Mouse (Mus musculus) thymus, adult 2 months (tissue): ENCODE measurements at regions not wholly inside any gene's neighbourhood (a gene's known extent, or its start where the extent isn't known, plus 50 kb on each side); places are given as distances from the start of the nearest gene placed in this dataset.

Experiments
- DNase-seq: peaks from one replicate; pipeline ENCODE4 v3.0.0; 2021
- H3K27ac ChIP-seq: fragments of 200-500 bp; 2 replicates; pipeline ENCODE4 v1.5.1; 2012; ENCODE audit warnings: low read length, control low read depth; ENCODE audit not compliant: control insufficient read depth, insufficient read depth
- H3K27me3 ChIP-seq: fragments of 200-500 bp; 2 replicates; pipeline ENCODE4 v1.6.1; 2012; ENCODE audit warnings: mild to moderate bottlenecking, low read length, moderate library complexity, mixed read lengths; ENCODE audit not compliant: control insufficient read depth, insufficient read depth
- H3K36me3 ChIP-seq: fragments of 200-500 bp; 2 replicates; pipeline ENCODE4 v1.6.1; 2012; ENCODE audit warnings: mild to moderate bottlenecking, low read length, moderate library complexity; ENCODE audit not compliant: control insufficient read depth, insufficient read depth
- H3K4me1 ChIP-seq: fragments of 200-500 bp; replicated peaks from 2 replicates; pipeline ENCODE4 v1.6.1; 2012; ENCODE audit warnings: low read length; ENCODE audit not compliant: control insufficient read depth, insufficient read depth
- H3K4me3 ChIP-seq: fragments of 200-500 bp; 2 replicates; pipeline ENCODE4 v1.5.1; 2012; ENCODE audit warnings: mild to moderate bottlenecking, low read length, control low read depth, moderate library complexity; ENCODE audit not compliant: control insufficient read depth, insufficient read depth
- CTCF ChIP-seq: fragments of 200-500 bp; IDR thresholded peaks from 2 replicates; pipeline ENCODE4 v1.5.1; 2012; ENCODE audit warnings: mild to moderate bottlenecking, control low read depth, low read length, moderate library complexity, borderline replicate concordance; ENCODE audit not compliant: control insufficient read depth, poor library complexity, insufficient read depth; ENCODE audit errors: extremely low read depth
- POLR2A ChIP-seq: fragments of 200-500 bp; IDR thresholded peaks from 2 replicates; pipeline ENCODE4 v1.6.1; 2012; ENCODE audit warnings: mild to moderate bottlenecking, low read length, control low read depth, moderate library complexity; ENCODE audit not compliant: control insufficient read depth, poor library complexity, insufficient read depth; ENCODE audit errors: extremely low read depth
- WGBS: fragments of 180-500 bp; shearing (Covaris S2); methylation state at CpG from one replicate; pipeline ENCODE4 v1.1.7; 2018; 5-methylcytosine and 5-hydroxymethylcytosine counted together

- no peak overlapping the region for H3K4me3 ChIP-seq
- H3K27ac ChIP-seq: no peak overlapping the region
- H3K4me1 ChIP-seq: no peaks in the 10 kb centered on the region
- H3K27me3 ChIP-seq: no peaks in the 10 kb centered on the region
- 90% methylated on average over 5 of the region's 5 CpGs for WGBS
- TF ChIP-seq CTCF (no peak), POLR2A (no peak)
- no peaks in the 10 kb centered on the region for H3K36me3 ChIP-seq
- DNase-seq: no peak
Observed at GRCm38 (mm10) chr4:152757191-152757590, 279.5 kb upstream of the Kcnab2 start.

GRCm38 (mm10) chr4:152756535-152756934 lies 278.9 kb upstream of the Kcnab2 start:
- Histone ChIP-seq H3K4me1 (no peaks in the 10 kb centered on the region), H3K4me3 (no peak overlapping the region), H3K27ac (no peak overlapping the region), H3K36me3 (no peaks in the 10 kb centered on the region), H3K27me3 (no peaks in the 10 kb centered on the region)
- WGBS: 93% methylated on average over 10 of the region's 10 CpGs
- TF ChIP-seq POLR2A (no peak), CTCF (no peak)
- DNase-seq: no peak

- no peak for TF ChIP-seq POLR2A
- no peak for TF ChIP-seq CTCF
- WGBS: 90% methylated on average over 8 of the region's 8 CpGs
Observed at GRCm38 (mm10) chr4:152755756-152756155, 278.1 kb upstream of the Kcnab2 start.

GRCm38 (mm10) chr4:152744366-152744765 lies 266.7 kb upstream of the Kcnab2 start:
- Histone ChIP-seq H3K4me1 (no peaks in the 10 kb centered on the region), H3K36me3 (no peaks in the 10 kb centered on the region), H3K27me3 (no peaks in the 10 kb centered on the region), H3K27ac (no peak overlapping the region), H3K4me3 (no peak overlapping the region)
- 78% methylated on average over 11 of the region's 11 CpGs for WGBS
- DNase-seq: no peak
- TF ChIP-seq POLR2A (no peak), CTCF (no peak)

More at GRCm38 (mm10) chr4:152755756-152756155, 278.1 kb upstream of the Kcnab2 start:
- no peaks in the 10 kb centered on the region for H3K4me1 ChIP-seq
- no peaks in the 10 kb centered on the region for H3K27me3 ChIP-seq
- DNase-seq: no peak
- no peak overlapping the region for H3K27ac ChIP-seq
- no peaks in the 10 kb centered on the region for H3K36me3 ChIP-seq
- H3K4me3 ChIP-seq: no peak overlapping the region

GRCm38 (mm10) chr4:152733017-152733416 lies 255.3 kb upstream of the Kcnab2 start:
- no peak for DNase-seq
- no peaks in the 10 kb centered on the region for H3K4me1 ChIP-seq
- TF ChIP-seq CTCF (no peak), POLR2A (no peak)
- no peak overlapping the region for H3K4me3 ChIP-seq
- H3K27ac ChIP-seq: no peak overlapping the region
- H3K27me3 ChIP-seq: no peaks in the 10 kb centered on the region
- 81% methylated on average over 2 of the region's 2 CpGs for WGBS
- H3K36me3 ChIP-seq: no peaks in the 10 kb centered on the region

DNA sequence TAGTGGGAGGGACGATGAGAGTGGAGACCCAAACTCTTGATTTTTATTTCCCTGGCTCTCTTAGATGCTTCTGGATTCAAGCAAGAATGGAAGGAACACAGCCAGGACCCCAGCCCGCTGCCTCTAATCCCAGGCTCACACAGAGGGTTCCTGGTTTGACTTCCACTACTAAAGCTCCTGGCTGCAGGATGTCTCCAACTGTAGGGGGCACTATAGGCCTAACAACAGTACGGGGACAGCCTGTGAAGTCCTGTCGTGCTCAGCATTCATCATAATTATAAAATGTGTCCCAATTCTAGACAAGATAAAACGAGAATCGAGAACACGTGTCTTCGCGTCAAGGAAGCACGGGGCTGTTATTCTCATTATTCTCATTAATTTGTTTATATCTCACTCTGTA lies 254.3 kb upstream of the Kcnab2 start:
- H3K4me3 ChIP-seq: no peak overlapping the region
- no peaks in the 10 kb centered on the region for H3K4me1 ChIP-seq
- H3K27me3 ChIP-seq: no peaks in the 10 kb centered on the region
- WGBS: 83% methylated on average over 10 of the region's 10 CpGs
- no peaks in the 10 kb centered on the region for H3K36me3 ChIP-seq
- DNase-seq: no peak
- no peak overlapping the region for H3K27ac ChIP-seq
- TF ChIP-seq POLR2A: no peak

- Histone ChIP-seq H3K4me1 (no peaks in the 10 kb centered on the region), H3K27ac (no peak overlapping the region), H3K27me3 (no peaks in the 10 kb centered on the region), H3K4me3 (no peak overlapping the region), H3K36me3 (no peaks in the 10 kb centered on the region)
- TF ChIP-seq CTCF (no peak), POLR2A (no peak)
- DNase-seq: no peak
- 77% methylated on average over 10 of the region's 10 CpGs for WGBS
Observed at GRCm38 (mm10) chr4:152731082-152731720, 253.5 kb upstream of the Kcnab2 start.
